In genomic region chr15:94542567-94543408, GRCm38 (mm10) we compare ENCODE assay signal across 8 mouse cellular contexts. TPM values are rescaled to one million over a fixed set of nuclear protein-coding genes. Genes with fewer than 3 reads are reported as not detected.
DNase-seq lines count a peak whose midpoint lies in the region; ATAC-seq and TF ChIP-seq lines count a peak whose summit lies in the region.

No protein-coding gene starts in this region.

- peak; percentile 46 for ATAC-seq in G1E (ENCODE audit: extremely low read depth, insufficient number of reproducible peaks, low FRiP score, poor library complexity, severe bottlenecking)
- peak; percentile 79 for ATAC-seq in megakaryocyte-erythroid progenitor cell, adult 5-6 weeks (replicated peaks; ENCODE audit: low FRiP score, low TSS enrichment, poor library complexity, severe bottlenecking)

- WGBS in heart, adult 2 months = 4% methylated on average over 22 of the region's 22 CpGs
- 12% methylated on average over 22 of the region's 22 CpGs for WGBS in hindbrain, embryonic 10.5 days

- H3K79me2 ChIP-seq in heart, adult 2 months (replicated peaks; ENCODE audit: control insufficient read depth, insufficient read depth, low read length) = no peaks in the 10 kb centered on the region

- DNase-seq in heart, adult 2 months = no peak
- no peak for DNase-seq in heart, postnatal 10 days
- no peak for DNase-seq in G1E (ENCODE audit: low spot score)
- no peak for DNase-seq in hindbrain, embryonic 10.5 days (ENCODE audit: low spot score)
- DNase-seq in T-cell, adult 2 months (ENCODE audit: low spot score) = no peak
- no peak for DNase-seq in adrenal gland, postnatal 14 days
- no peak for DNase-seq in cerebellum, adult 11-12 months

- intact Hi-C loops in heart, adult 2 months (cut with DNase I) = loop anchor here (2.0 to 10.0 kb wide), 2 partner anchors 46 to 948 kb away; partner anchors contain the start of genes Prickle1 and Twf1
- intact Hi-C loops in heart, postnatal 10 days (cut with DNase I) = no loop called here

- no peaks in the 10 kb centered on the region for H3K27me3 ChIP-seq in heart, adult 2 months (ENCODE audit: control insufficient read depth, insufficient read depth, low read length)
- H3K27me3 ChIP-seq in G1E (ENCODE audit: insufficient read depth, low read length) = no peaks in the 10 kb centered on the region
- no peaks in the 10 kb centered on the region for H3K27me3 ChIP-seq in hindbrain, embryonic 10.5 days (ENCODE audit: insufficient read depth, poor library complexity, severe bottlenecking)

- peak overlapping the region; percentile 47 for H3K9ac ChIP-seq in heart, adult 2 months (ENCODE audit: low read depth, low read length)

- H3K9me3 ChIP-seq in G1E (replicated peaks) = no peaks in the 10 kb centered on the region
- H3K9me3 ChIP-seq in hindbrain, embryonic 10.5 days = no peaks in the 10 kb centered on the region

- TF ChIP-seq EP300 in heart, adult 2 months (IDR thresholded peaks at IDR 0.05; ENCODE audit: insufficient read depth, low read depth, low read length) = no peak

- H3K4me3 ChIP-seq in heart, adult 2 months = peak overlapping the region; percentile 91
- H3K4me3 ChIP-seq in G1E (ENCODE audit: low read depth, low read length) = peak overlapping the region; percentile 97
- peak overlapping the region; percentile 70 for H3K4me3 ChIP-seq in hindbrain, embryonic 10.5 days

- peak overlapping the region; percentile 90 for H3K27ac ChIP-seq in heart, adult 2 months
- peak overlapping the region; percentile 91 for H3K27ac ChIP-seq in hindbrain, embryonic 10.5 days

- TF ChIP-seq CTCF in heart, adult 2 months (IDR thresholded peaks at IDR 0.05) = no peak
- no peak for TF ChIP-seq CTCF in G1E (IDR thresholded peaks at IDR 0.05; ENCODE audit: low read depth, low read length)

- no peak for TF ChIP-seq POLR2A in heart, adult 2 months (IDR thresholded peaks at IDR 0.05; ENCODE audit: insufficient read depth, low read depth, low read length)

- H3K4me1 ChIP-seq in heart, adult 2 months (ENCODE audit: control insufficient read depth, insufficient read depth, low read length) = no peaks in the 10 kb centered on the region
- peaks cover 31% of the 10 kb centered on the region for H3K4me1 ChIP-seq in G1E (ENCODE audit: insufficient read depth, low read depth, low read length)
- peaks cover 8% of the 10 kb centered on the region for H3K4me1 ChIP-seq in hindbrain, embryonic 10.5 days (replicated peaks)

- H3K36me3 ChIP-seq in heart, adult 2 months (ENCODE audit: control insufficient read depth, insufficient read depth, low read length) = no peaks in the 10 kb centered on the region
- H3K36me3 ChIP-seq in G1E (replicated peaks) = peaks cover 50% of the 10 kb centered on the region
- peaks cover 4% of the 10 kb centered on the region; the same call in 1 of the 2 replicates for H3K36me3 ChIP-seq in hindbrain, embryonic 10.5 days

RNA-seq across cellular contexts. Expression of gene Pus7l, which starts 0.6 kb away (rescaled TPM):
- 1 to 10 TPM; 1.3 to 2.0 TPM for total RNA-seq in heart, adult 2 months (2021)
- polyA plus RNA-seq in heart, adult 2 months (2012; rRNA removed) = 1.3 TPM in 2 replicates
- 1 to 10 TPM; 2.9 to 3.1 TPM for total RNA-seq in heart, postnatal 10 days (2021)
- total RNA-seq in G1E (2014; fragmentation: Nextera tagmentation) = 19.2 and 20.0 TPM in 2 replicates
- 11.6 and 11.7 TPM in 2 replicates for total RNA-seq in G1E (2017)
- 4.9 and 5.6 TPM in 2 replicates for polyA plus RNA-seq in G1E (2012)
- 8.6 and 10.7 TPM in 2 replicates for polyA plus RNA-seq in hindbrain, embryonic 10.5 days (2016; fragmentation: Nextera tagmentation; extraction: Ambion mirVana)
- total RNA-seq in megakaryocyte-erythroid progenitor cell, adult 5-6 weeks (2014; fragmentation: Nextera tagmentation) = 13.2 TPM in 2 replicates
- total RNA-seq in megakaryocyte-erythroid progenitor cell, adult 5-6 weeks (2017) = 14.0 and 17.3 TPM in 2 replicates
- total RNA-seq in adrenal gland, postnatal 14 days (2021) = 5.2 and 6.3 TPM in 2 replicates

RNA-seq across cellular contexts. Expression of gene Irak4, which starts 0.7 kb away (rescaled TPM):
- 1 to 10 TPM; 5.5 to 5.9 TPM for total RNA-seq in heart, adult 2 months (2021)
- polyA plus RNA-seq in heart, adult 2 months (2012; rRNA removed) = 2.6 and 3.3 TPM in 2 replicates
- 1 to 10 TPM; 6.3 to 8.4 TPM for total RNA-seq in heart, postnatal 10 days (2021)
- total RNA-seq in G1E (2014; fragmentation: Nextera tagmentation) (10.4 and 15.5 TPM in 2 replicates), G1E (2017) (14.5 and 15.0 TPM in 2 replicates)
- 6.2 and 7.9 TPM in 2 replicates for polyA plus RNA-seq in G1E (2012)
- 3.0 and 3.1 TPM in 2 replicates for polyA plus RNA-seq in hindbrain, embryonic 10.5 days (2016; fragmentation: Nextera tagmentation; extraction: Ambion mirVana)
- 4.0 and 5.4 TPM in 2 replicates for total RNA-seq in megakaryocyte-erythroid progenitor cell, adult 5-6 weeks (2014; fragmentation: Nextera tagmentation)
- 11.0 and 17.1 TPM in 2 replicates for total RNA-seq in megakaryocyte-erythroid progenitor cell, adult 5-6 weeks (2017)
- 15.7 and 17.5 TPM in 2 replicates for total RNA-seq in adrenal gland, postnatal 14 days (2021)

RNA-seq across cellular contexts. Expression of gene Twf1, which starts 46.9 kb away (rescaled TPM):
- 10 to 100 TPM; 12.8 to 18.1 TPM for total RNA-seq in heart, adult 2 months (2021)
- 10.1 and 16.0 TPM in 2 replicates for polyA plus RNA-seq in heart, adult 2 months (2012; rRNA removed)
- 10 to 100 TPM; 35.4 to 45.2 TPM for total RNA-seq in heart, postnatal 10 days (2021)
- total RNA-seq in G1E (2014; fragmentation: Nextera tagmentation) (45.6 and 47.5 TPM in 2 replicates), G1E (2017) (25.4 and 28.9 TPM in 2 replicates)
- polyA plus RNA-seq in G1E (2012) = 3.9 and 6.6 TPM in 2 replicates
- 78.3 and 84.9 TPM in 2 replicates for polyA plus RNA-seq in hindbrain, embryonic 10.5 days (2016; fragmentation: Nextera tagmentation; extraction: Ambion mirVana)
- total RNA-seq in megakaryocyte-erythroid progenitor cell, adult 5-6 weeks (2014; fragmentation: Nextera tagmentation) = 18.4 and 24.8 TPM in 2 replicates
- 23.7 and 29.5 TPM in 2 replicates for total RNA-seq in megakaryocyte-erythroid progenitor cell, adult 5-6 weeks (2017)
- total RNA-seq in adrenal gland, postnatal 14 days (2021) = 66.8 and 69.1 TPM in 2 replicates
